Mouse (Mus musculus) CH12.LX (cell line): ENCODE measurements at regions not wholly inside any gene's neighbourhood (a gene's known extent, or its start where the extent isn't known, plus 50 kb on each side); places are given as distances from the start of the nearest gene placed in this dataset.

Source experiments
- DNase-seq: peaks from one replicate; pipeline ENCODE4 v3.0.0-alpha.2; 2013; ENCODE audit errors: extremely low read depth
- H3K27ac ChIP-seq: 2 replicates; pipeline ENCODE4 v1.5.1; 2012; ENCODE audit warnings: low read depth, mild to moderate bottlenecking, control low read depth, moderate library complexity; ENCODE audit not compliant: insufficient read depth
- H3K27me3 ChIP-seq: replicated peaks from 2 replicates; pipeline ENCODE3; 2012; ENCODE audit warnings: inconsistent platforms
- H3K36me3 ChIP-seq, 2 experiments: replicated peaks in 1 of 2; 2 replicates each; pipeline versions ENCODE3 to v1.6.1; 2012; ENCODE audit warnings: inconsistent platforms in 1 of 2, low read length in 1 of 2, mild to moderate bottlenecking in 1 of 2, mixed read lengths in 1 of 2, moderate library complexity in 1 of 2; ENCODE audit not compliant: control insufficient read depth in 1 of 2, insufficient read depth in 1 of 2
- H3K4me1 ChIP-seq, 2 experiments: 2 replicates each; pipeline ENCODE4 v1.6.1; 2012; ENCODE audit warnings: inconsistent platforms in 1 of 2, moderate library complexity in 1 of 2; ENCODE audit not compliant: insufficient read depth in 2 of 2, control insufficient read depth in 1 of 2
- H3K4me2 ChIP-seq: 2 replicates; pipeline ENCODE4 v1.6.1; 2012; ENCODE audit warnings: low read depth, mild to moderate bottlenecking, control low read depth; ENCODE audit not compliant: poor library complexity, insufficient read depth, severe bottlenecking
- H3K4me3 ChIP-seq, 3 experiments: fragments of 150-350 bp in 1 of 3; sonication (generic) in 1 of 3; replicated peaks in 1 of 3; 2 replicates each; pipeline versions ENCODE3 to v1.5.1; 2011 to 2012; ENCODE audit warnings: low read depth in 2 of 3, low read length in 2 of 3, mild to moderate bottlenecking in 2 of 3, moderate library complexity in 2 of 3, control low read depth in 1 of 3, improper control_type of control experiment in 1 of 3, inconsistent platforms in 1 of 3, mixed read lengths in 1 of 3; ENCODE audit not compliant: poor library complexity in 1 of 3
- H3K79me2 ChIP-seq: replicated peaks from 2 replicates; pipeline ENCODE4 v1.6.1; 2012; ENCODE audit warnings: mild to moderate bottlenecking, moderate library complexity; ENCODE audit not compliant: control insufficient read depth, poor library complexity, insufficient read depth, severe bottlenecking; ENCODE audit errors: extremely low read depth
- H3K9ac ChIP-seq: 2 replicates; pipeline ENCODE4 v1.6.1; 2012; ENCODE audit warnings: low read depth, mild to moderate bottlenecking, control low read depth, moderate library complexity; ENCODE audit not compliant: insufficient read depth
- H3K9me3 ChIP-seq: replicated peaks from 2 replicates; pipeline ENCODE3; 2012; ENCODE audit warnings: low read length, inconsistent platforms, mixed read lengths
- BHLHE40 ChIP-seq: IDR thresholded peaks from 2 replicates; pipeline ENCODE4 v1.6.1; 2011; ENCODE audit warnings: mild to moderate bottlenecking, low read depth, low read length, improper control_type of control experiment
- CHD1 ChIP-seq: IDR thresholded peaks from 2 replicates; pipeline ENCODE4 v1.6.1; 2012; ENCODE audit warnings: low read depth, low read length, improper control_type of control experiment, inconsistent platforms
- CHD2 ChIP-seq: IDR thresholded peaks from 2 replicates; pipeline ENCODE4 v1.6.1; 2011; ENCODE audit warnings: low read length, improper control_type of control experiment
- EP300 ChIP-seq: IDR thresholded peaks from 2 replicates; pipeline ENCODE4 v1.6.1; 2011; ENCODE audit warnings: low read length, improper control_type of control experiment
- ETS1 ChIP-seq: conservative IDR thresholded peaks from 2 replicates; pipeline ENCODE4 v1.6.1; 2012; ENCODE audit warnings: low read depth, mild to moderate bottlenecking, inconsistent platforms, low read length, improper control_type of control experiment, moderate library complexity
- GABPA ChIP-seq: IDR thresholded peaks from 2 replicates; pipeline ENCODE4 v1.6.1; 2012; ENCODE audit warnings: low read depth, low read length, improper control_type of control experiment, inconsistent platforms; ENCODE audit not compliant: insufficient replicate concordance
- JUN ChIP-seq: IDR thresholded peaks from 2 replicates; pipeline ENCODE4 v1.6.1; 2011; ENCODE audit warnings: low read depth, mild to moderate bottlenecking, low read length, improper control_type of control experiment, moderate library complexity; ENCODE audit not compliant: insufficient read depth
- KAT2A ChIP-seq: IDR thresholded peaks from 2 replicates; pipeline ENCODE4 v1.6.1; 2012; ENCODE audit warnings: low read length, improper control_type of control experiment, inconsistent platforms; ENCODE audit not compliant: insufficient replicate concordance
- MAFK ChIP-seq: IDR thresholded peaks from 2 replicates; pipeline ENCODE4 v1.6.1; 2011; ENCODE audit warnings: low read length, improper control_type of control experiment; ENCODE audit not compliant: insufficient replicate concordance
- MAX ChIP-seq: IDR thresholded peaks from 2 replicates; pipeline ENCODE4 v1.6.1; 2011; ENCODE audit warnings: low read length, improper control_type of control experiment
- MAZ ChIP-seq: IDR thresholded peaks from 2 replicates; pipeline ENCODE4 v1.6.1; 2012; ENCODE audit warnings: low read depth, mild to moderate bottlenecking, inconsistent platforms, low read length, improper control_type of control experiment, moderate library complexity
- MEF2A ChIP-seq: IDR thresholded peaks from 2 replicates; pipeline ENCODE4 v1.6.1; 2014; ENCODE audit warnings: low read depth, mild to moderate bottlenecking, inconsistent platforms, low read length, improper control_type of control experiment, borderline replicate concordance
- MYC ChIP-seq: IDR thresholded peaks from 2 replicates; pipeline ENCODE4 v1.6.1; 2011; ENCODE audit warnings: low read depth, mild to moderate bottlenecking, improper control_type of control experiment, low read length
- NRF1 ChIP-seq: IDR thresholded peaks from 2 replicates; pipeline ENCODE4 v1.6.1; 2014; ENCODE audit warnings: low read depth, mild to moderate bottlenecking, inconsistent platforms, low read length, improper control_type of control experiment, moderate library complexity
- PAX5 ChIP-seq: IDR thresholded peaks from 2 replicates; pipeline ENCODE4 v1.6.1; 2012; ENCODE audit warnings: low read length, inconsistent platforms, mixed read lengths
- UBTF ChIP-seq: IDR thresholded peaks from 2 replicates; pipeline ENCODE4 v1.6.1; 2012; ENCODE audit warnings: low read depth, mild to moderate bottlenecking, inconsistent platforms, low read length, improper control_type of control experiment, moderate library complexity
- USF1 ChIP-seq: IDR thresholded peaks from 2 replicates; pipeline ENCODE4 v1.6.1; 2014; ENCODE audit warnings: low read depth, mild to moderate bottlenecking, inconsistent platforms, low read length, improper control_type of control experiment
- USF2 ChIP-seq: conservative IDR thresholded peaks from 2 replicates; pipeline ENCODE4 v1.6.1; 2011; ENCODE audit warnings: low read depth, low read length, improper control_type of control experiment
- dilution Hi-C: fragments of 300-500 bp; cut with MboI; formaldehyde crosslinking; loops from 2 replicates; pipeline ENCODE4 v1.14.3; 2020; ENCODE audit warnings: low sequenced_read_pairs; ENCODE audit not compliant: extremely low pct_unique_long_range_greater_than_20kb, extremely low pct_ligation_motif_present
- in situ Hi-C: fragments of 300-500 bp; cut with MboI; formaldehyde crosslinking; loops from 3 replicates; pipeline ENCODE4 v1.14.3; 2019; ENCODE audit warnings: low sequenced_read_pairs, low pct_ligation_motif_present, low pct_unique_long_range_greater_than_20kb, mixed read lengths

GRCm38 (mm10) chr15:22151894-22152494 is 396.8 kb upstream of the Cdh18 start:
- dilution Hi-C loops (no loop called here), in situ Hi-C loops (no loop called here)
- Histone ChIP-seq H3K27me3 (no peaks in the 10 kb centered on the region), H3K9ac (no peak overlapping the region), H3K27ac (no peak overlapping the region), H3K4me3 (no peak overlapping the region), H3K79me2 (no peaks in the 10 kb centered on the region), H3K36me3 (no peaks in the 10 kb centered on the region), H3K4me2 (no peak overlapping the region), H3K9me3 (peaks cover 50% of the 10 kb centered on the region), H3K4me1 (no peaks in the 10 kb centered on the region)
- DNase-seq = no peak
- TF ChIP-seq EP300 (no peak), MAZ (no peak), CHD1 (no peak), MEF2A (no peak), GABPA (no peak), MYC (no peak), NRF1 (no peak), UBTF (no peak), JUN (no peak)

GRCm38 (mm10) chr15:22152678-22153077 is 396.1 kb upstream of the Cdh18 start:
- in situ Hi-C loops = no loop called here
- no peak overlapping the region for H3K4me2 ChIP-seq
- no peaks in the 10 kb centered on the region for H3K27me3 ChIP-seq
- no peak overlapping the region for H3K4me3 ChIP-seq
- H3K79me2 ChIP-seq = no peaks in the 10 kb centered on the region
- no peak overlapping the region for H3K9ac ChIP-seq
- no peak for DNase-seq
- dilution Hi-C loops = no loop called here
- H3K9me3 ChIP-seq = peaks cover 46% of the 10 kb centered on the region
- TF ChIP-seq PAX5 = no peak
- TF ChIP-seq USF2 = no peak
- no peak for TF ChIP-seq BHLHE40
- TF ChIP-seq MAFK = no peak
- TF ChIP-seq USF1 = no peak
- TF ChIP-seq KAT2A = no peak
- no peak for TF ChIP-seq ETS1
- TF ChIP-seq MAX = no peak
- TF ChIP-seq NRF1 = no peak
- no peak for TF ChIP-seq EP300
- no peak for TF ChIP-seq MAZ
- TF ChIP-seq CHD2 = no peak
- no peak overlapping the region for H3K27ac ChIP-seq
- no peaks in the 10 kb centered on the region for H3K36me3 ChIP-seq
- H3K4me1 ChIP-seq = no peaks in the 10 kb centered on the region
